Mouse (Mus musculus) heart, embryonic 15.5 days (tissue): ENCODE measurements around the gene Vamp9. TPM values are rescaled to one million over a fixed set of nuclear protein-coding genes. Genes with fewer than 3 reads are reported as not detected.

Experiments
- ATAC-seq: fragments of 200-750 bp; cut with Nextera tagmentation; replicated peaks from 2 replicates; pipeline ENCODE4 v1.8.0; 2017; ENCODE audit warnings: low read depth, moderate TSS enrichment; ENCODE audit not compliant: insufficient number of reproducible peaks, insufficient read depth, low FRiP score
- H3K27ac ChIP-seq: fragments of 300-500 bp; sonication (generic); 2 replicates; pipeline ENCODE4 v1.5.1; 2015; ENCODE audit warnings: mild to moderate bottlenecking, inconsistent platforms
- H3K27me3 ChIP-seq: fragments of 300-500 bp; sonication (generic); 2 replicates; pipeline ENCODE4 v1.6.1; 2015; ENCODE audit warnings: inconsistent platforms
- H3K36me3 ChIP-seq: fragments of 300-500 bp; sonication (generic); 2 replicates; pipeline ENCODE4 v1.6.1; 2015; ENCODE audit warnings: mild to moderate bottlenecking, inconsistent platforms
- H3K4me1 ChIP-seq: fragments of 300-500 bp; sonication (generic); replicated peaks from 2 replicates; pipeline ENCODE4 v1.6.1; 2015; ENCODE audit warnings: inconsistent platforms
- H3K4me2 ChIP-seq: fragments of 300-500 bp; sonication (generic); 2 replicates; pipeline ENCODE4 v1.6.1; 2015; ENCODE audit warnings: inconsistent platforms, mild to moderate bottlenecking, moderate library complexity
- H3K4me3 ChIP-seq: fragments of 300-500 bp; sonication (generic); 2 replicates; pipeline ENCODE4 v1.5.1; 2015; ENCODE audit warnings: mild to moderate bottlenecking, inconsistent platforms
- H3K9ac ChIP-seq: fragments of 300-500 bp; sonication (generic); 2 replicates; pipeline ENCODE4 v1.6.1; 2015; ENCODE audit warnings: mild to moderate bottlenecking, inconsistent platforms
- H3K9me3 ChIP-seq: fragments of 300-500 bp; sonication (generic); replicated peaks from 2 replicates; pipeline ENCODE4 v1.6.1; 2016; ENCODE audit warnings: inconsistent platforms
- WGBS: fragments of 180-500 bp; shearing (Covaris S2); methylation state at CpG from one replicate; pipeline ENCODE4 v1.1.7; 2015; ENCODE audit warnings: mixed read lengths; 5-methylcytosine and 5-hydroxymethylcytosine counted together
- polyA plus RNA-seq: library from polyadenylated mRNA; unstranded; fragments of >200 nt; fragmentation: Nextera tagmentation; extraction: Ambion mirVana; gene quantifications from 2 replicates; pipeline ENCODE4 v1.2.1, GENCODE M21; 2015

Vamp9 gene
- polyA plus RNA-seq, 1 experiment from 2014 or later, result 0.59 TPM

- WGBS, result 75% methylated on average over 5 of the region's 5 CpGs
Measured at GRCm38 (mm10) chr5:99952513-99952912, 46.5 kb downstream of the Vamp9 start.

GRCm38 (mm10) chr5:99953883-99954282 is 47.8 kb downstream of the Vamp9 start:
- peaks cover 10% of the 10 kb centered on the region; the same call in 1 of the 2 replicates for H3K36me3 ChIP-seq
- H3K4me3 ChIP-seq, result no peak overlapping the region
- no peaks in the 10 kb centered on the region for H3K27me3 ChIP-seq
- no peaks in the 10 kb centered on the region for H3K4me1 ChIP-seq
- H3K9me3 ChIP-seq, result no peaks in the 10 kb centered on the region
- no peak overlapping the region for H3K4me2 ChIP-seq
- 42% methylated on average over 1 of the region's 1 CpGs for WGBS
- no peak for ATAC-seq
- no peak overlapping the region for H3K27ac ChIP-seq
- H3K9ac ChIP-seq, result no peak overlapping the region

More at GRCm38 (mm10) chr5:99952513-99952912, 46.5 kb downstream of the Vamp9 start:
- Histone ChIP-seq H3K4me3 (no peak overlapping the region), H3K27me3 (no peaks in the 10 kb centered on the region), H3K9ac (no peak overlapping the region), H3K4me2 (no peak overlapping the region), H3K36me3 (peaks cover 4% of the 10 kb centered on the region; the same call in 1 of the 2 replicates), H3K9me3 (no peaks in the 10 kb centered on the region), H3K4me1 (no peaks in the 10 kb centered on the region), H3K27ac (no peak overlapping the region)
- no peak for ATAC-seq

GRCm38 (mm10) chr5:99958666-99959065 is 52.6 kb downstream of the Vamp9 start:
- Histone ChIP-seq H3K27me3 (no peaks in the 10 kb centered on the region), H3K27ac (no peak overlapping the region), H3K9ac (no peak overlapping the region), H3K4me1 (no peaks in the 10 kb centered on the region), H3K4me2 (no peak overlapping the region), H3K36me3 (peaks cover 41% of the 10 kb centered on the region), H3K9me3 (no peaks in the 10 kb centered on the region), H3K4me3 (no peak overlapping the region)
- WGBS, result 67% methylated on average over 1 of the region's 1 CpGs
- ATAC-seq, result no peak

GRCm38 (mm10) chr5:99959236-99959936 is 53.3 kb downstream of the Vamp9 start:
- Histone ChIP-seq H3K9me3 (no peaks in the 10 kb centered on the region), H3K4me3 (no peak overlapping the region), H3K36me3 (peaks cover 48% of the 10 kb centered on the region), H3K27ac (no peak overlapping the region), H3K4me1 (no peaks in the 10 kb centered on the region), H3K27me3 (no peaks in the 10 kb centered on the region), H3K9ac (no peak overlapping the region), H3K4me2 (no peak overlapping the region)
- 83% methylated on average over 2 of the region's 2 CpGs for WGBS
- ATAC-seq, result no peak

- Histone ChIP-seq H3K27me3 (no peaks in the 10 kb centered on the region), H3K27ac (no peak overlapping the region), H3K36me3 (peaks cover 53% of the 10 kb centered on the region), H3K4me3 (no peak overlapping the region), H3K4me1 (no peaks in the 10 kb centered on the region), H3K9ac (no peak overlapping the region), H3K4me2 (no peak overlapping the region), H3K9me3 (no peaks in the 10 kb centered on the region)
- 70% methylated on average over 2 of the region's 2 CpGs for WGBS
- ATAC-seq, result no peak
Measured at GRCm38 (mm10) chr5:99959960-99960359, 53.9 kb downstream of the Vamp9 start.

GRCm38 (mm10) chr5:99973941-99974340 is 67.9 kb downstream of the Vamp9 start:
- Histone ChIP-seq H3K4me1 (peaks cover 32% of the 10 kb centered on the region), H3K4me2 (peak overlapping the region; percentile 83), H3K36me3 (no peaks in the 10 kb centered on the region), H3K27me3 (no peaks in the 10 kb centered on the region), H3K9me3 (no peaks in the 10 kb centered on the region), H3K4me3 (peak overlapping the region; percentile 11), H3K27ac (peak overlapping the region; percentile 10), H3K9ac (no peak overlapping the region)
- 6% methylated on average over 2 of the region's 2 CpGs for WGBS
- ATAC-seq, result no peak

- H3K4me2 ChIP-seq, result peak overlapping the region; percentile 83
- no peaks in the 10 kb centered on the region for H3K9me3 ChIP-seq
- H3K4me1 ChIP-seq, result peaks cover 33% of the 10 kb centered on the region
- H3K4me3 ChIP-seq, result no peak overlapping the region
- H3K36me3 ChIP-seq, result no peaks in the 10 kb centered on the region
- 35% methylated on average over 4 of the region's 4 CpGs for WGBS
- H3K27ac ChIP-seq, result no peak overlapping the region
- no peaks in the 10 kb centered on the region for H3K27me3 ChIP-seq
- no peak for ATAC-seq
- H3K9ac ChIP-seq, result no peak overlapping the region
Measured at GRCm38 (mm10) chr5:99975061-99975460, 69.0 kb downstream of the Vamp9 start.

GRCm38 (mm10) chr5:99975776-99976175 is 69.7 kb downstream of the Vamp9 start:
- ATAC-seq, result no peak
- Histone ChIP-seq H3K4me1 (peaks cover 34% of the 10 kb centered on the region), H3K9me3 (no peaks in the 10 kb centered on the region), H3K27me3 (no peaks in the 10 kb centered on the region), H3K36me3 (no peaks in the 10 kb centered on the region), H3K4me3 (peak overlapping the region; percentile 34), H3K4me2 (peak overlapping the region; percentile 83), H3K9ac (peak overlapping the region; percentile 14; the same call in 1 of the 2 replicates), H3K27ac (no peak overlapping the region)
- WGBS, result 26% methylated on average over 1 of the region's 1 CpGs

GRCm38 (mm10) chr5:99976334-99976955 is 70.4 kb downstream of the Vamp9 start:
- peak overlapping the region; percentile 83 for H3K4me2 ChIP-seq
- H3K4me1 ChIP-seq, result peaks cover 34% of the 10 kb centered on the region
- H3K27me3 ChIP-seq, result no peaks in the 10 kb centered on the region
- peak overlapping the region; percentile 99 for H3K9ac ChIP-seq
- H3K4me3 ChIP-seq, result peak overlapping the region; percentile 90
- no peaks in the 10 kb centered on the region for H3K9me3 ChIP-seq
- 5% methylated on average over 8 of the region's 8 CpGs for WGBS
- no peaks in the 10 kb centered on the region for H3K36me3 ChIP-seq
- no peak for ATAC-seq
- no peak overlapping the region for H3K27ac ChIP-seq

- ATAC-seq, result peak; percentile 53
- Histone ChIP-seq H3K36me3 (no peaks in the 10 kb centered on the region), H3K27ac (peak overlapping the region; percentile 99), H3K27me3 (no peaks in the 10 kb centered on the region), H3K4me3 (peak overlapping the region; percentile 90), H3K9me3 (no peaks in the 10 kb centered on the region), H3K4me1 (peaks cover 34% of the 10 kb centered on the region), H3K4me2 (peak overlapping the region; percentile 83), H3K9ac (peak overlapping the region; percentile 99)
- WGBS, result under 1% methylated on average over 49 of the region's 50 CpGs
Measured at GRCm38 (mm10) chr5:99977516-99978301, 71.7 kb downstream of the Vamp9 start.

- WGBS, result under 1% methylated on average over 94 of the region's 97 CpGs
- peak; percentile 97 for ATAC-seq
- peak within 1 kb of the TSS; percentile 83 for H3K4me2 ChIP-seq
- H3K27me3 ChIP-seq, result no peaks in the 10 kb centered on the region
- H3K9me3 ChIP-seq, result no peaks in the 10 kb centered on the region
- peak within 1 kb of the TSS; percentile 90 for H3K4me3 ChIP-seq
- no peaks in the 10 kb centered on the region for H3K36me3 ChIP-seq
- H3K9ac ChIP-seq, result peak within 1 kb of the TSS; percentile 99
- peak within 1 kb of the TSS; percentile 99 for H3K27ac ChIP-seq
- peaks cover 22% of the 10 kb centered on the region for H3K4me1 ChIP-seq
Measured at GRCm38 (mm10) chr5:99978699-99979442, 72.8 kb downstream of the Vamp9 start, which contains the start of the genes Hnrnpd and 4930524J08Rik. Gene Hnrnpd (minus strand): TSS chr5:99978938. Gene 4930524J08Rik (plus strand): TSS chr5:99979061.
